Mouse (Mus musculus) forebrain, embryonic 15.5 days (tissue): ENCODE measurements at regions not wholly inside any gene's neighbourhood (a gene's known extent, or its start where the extent isn't known, plus 50 kb on each side); places are given as distances from the start of the nearest gene placed in this dataset.

Source experiments
- ATAC-seq: fragments of 200-750 bp; cut with Nextera tagmentation; replicated peaks from 2 replicates; pipeline ENCODE4 v1.8.0; 2017; ENCODE audit warnings: mild to moderate bottlenecking, moderate TSS enrichment, moderate library complexity
- H3K27ac ChIP-seq: fragments of 300-500 bp; sonication (generic); replicated peaks from 2 replicates; pipeline ENCODE4 v1.5.1; 2015; ENCODE audit warnings: mild to moderate bottlenecking, inconsistent platforms
- H3K27me3 ChIP-seq: fragments of 300-500 bp; sonication (generic); 2 replicates; pipeline ENCODE4 v1.6.1; 2015; ENCODE audit warnings: inconsistent platforms
- H3K36me3 ChIP-seq: fragments of 300-500 bp; sonication (generic); 2 replicates; pipeline ENCODE4 v1.6.1; 2015; ENCODE audit warnings: mild to moderate bottlenecking, inconsistent platforms
- H3K4me1 ChIP-seq: fragments of 300-500 bp; sonication (generic); 2 replicates; pipeline ENCODE4 v1.6.1; 2015; ENCODE audit warnings: inconsistent platforms
- H3K4me2 ChIP-seq: fragments of 300-500 bp; sonication (generic); replicated peaks from 2 replicates; pipeline ENCODE4 v1.6.1; 2015; ENCODE audit warnings: mild to moderate bottlenecking, inconsistent platforms
- H3K4me3 ChIP-seq: fragments of 300-500 bp; sonication (generic); 2 replicates; pipeline ENCODE4 v1.5.1; 2015; ENCODE audit warnings: mild to moderate bottlenecking, inconsistent platforms
- H3K9ac ChIP-seq: fragments of 300-500 bp; sonication (generic); replicated peaks from 2 replicates; pipeline ENCODE4 v1.6.1; 2015; ENCODE audit warnings: mild to moderate bottlenecking, inconsistent platforms
- H3K9me3 ChIP-seq: fragments of 300-500 bp; sonication (generic); 2 replicates; pipeline ENCODE4 v1.6.1; 2016; ENCODE audit warnings: inconsistent platforms
- WGBS: fragments of 180-500 bp; shearing (Covaris S2); methylation state at CpG from one replicate; pipeline ENCODE4 v1.1.7; 2015; ENCODE audit warnings: mixed read lengths; 5-methylcytosine and 5-hydroxymethylcytosine counted together

- H3K4me2 ChIP-seq = no peak overlapping the region
- no peaks in the 10 kb centered on the region for H3K9me3 ChIP-seq
- 83% methylated on average over 2 of the region's 2 CpGs for WGBS
- H3K9ac ChIP-seq = no peak overlapping the region
- no peak overlapping the region for H3K4me3 ChIP-seq
- no peaks in the 10 kb centered on the region for H3K4me1 ChIP-seq
- no peak for ATAC-seq
- no peaks in the 10 kb centered on the region for H3K27me3 ChIP-seq
- no peak overlapping the region for H3K27ac ChIP-seq
- no peaks in the 10 kb centered on the region for H3K36me3 ChIP-seq
Measured at GRCm38 (mm10) chr17:92016373-92016772, 923.5 kb upstream of the Nrxn1 start.

DNA sequence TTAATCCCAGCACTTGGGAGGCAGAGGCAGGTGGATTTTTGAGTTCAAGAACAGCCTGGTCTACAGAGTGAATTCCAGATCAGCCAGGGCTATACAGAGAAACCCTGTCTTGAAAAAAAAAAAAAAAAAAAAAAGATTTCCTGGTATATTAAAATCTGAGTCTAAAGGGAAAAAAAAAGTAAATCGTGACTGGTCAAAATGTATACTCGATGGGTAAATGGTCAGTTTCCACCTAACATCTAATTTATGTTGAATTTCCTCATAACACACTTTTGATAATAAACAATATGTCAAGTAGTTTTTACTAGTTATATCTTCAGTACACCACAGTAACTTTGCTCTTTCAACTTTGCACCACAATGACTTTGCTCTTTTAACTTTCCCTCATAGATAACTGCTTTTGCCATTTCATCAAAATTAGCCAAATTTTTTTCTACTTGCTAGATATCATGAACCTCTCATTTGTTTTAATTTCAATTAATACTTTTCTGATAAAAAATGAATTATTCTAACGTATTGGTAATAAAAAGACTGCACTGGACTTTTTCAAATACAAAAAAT lies 922.8 kb upstream of the Nrxn1 start:
- H3K36me3 ChIP-seq = no peaks in the 10 kb centered on the region
- H3K4me3 ChIP-seq = no peak overlapping the region
- no peaks in the 10 kb centered on the region for H3K9me3 ChIP-seq
- no peaks in the 10 kb centered on the region for H3K4me1 ChIP-seq
- no peak overlapping the region for H3K27ac ChIP-seq
- no peaks in the 10 kb centered on the region for H3K27me3 ChIP-seq
- ATAC-seq = no peak
- H3K4me2 ChIP-seq = no peak overlapping the region
- WGBS = 88% methylated on average over 3 of the region's 3 CpGs
- no peak overlapping the region for H3K9ac ChIP-seq

- H3K4me1 ChIP-seq = no peaks in the 10 kb centered on the region; the same call in 1 of the 2 replicates
- no peak overlapping the region for H3K27ac ChIP-seq
- ATAC-seq = peak; percentile 81
- no peaks in the 10 kb centered on the region for H3K36me3 ChIP-seq
- H3K27me3 ChIP-seq = no peaks in the 10 kb centered on the region
- no peak overlapping the region for H3K4me3 ChIP-seq
- H3K4me2 ChIP-seq = no peak overlapping the region
- H3K9me3 ChIP-seq = no peaks in the 10 kb centered on the region
- H3K9ac ChIP-seq = no peak overlapping the region
Measured at GRCm38 (mm10) chr17:91995584-91995983, 902.7 kb upstream of the Nrxn1 start.

- Histone ChIP-seq H3K4me3 (no peak overlapping the region), H3K27me3 (no peaks in the 10 kb centered on the region), H3K36me3 (no peaks in the 10 kb centered on the region), H3K27ac (no peak overlapping the region), H3K9me3 (no peaks in the 10 kb centered on the region), H3K9ac (no peak overlapping the region), H3K4me2 (no peak overlapping the region), H3K4me1 (no peaks in the 10 kb centered on the region; the same call in 1 of the 2 replicates)
- 52% methylated on average over 1 of the region's 1 CpGs for WGBS
- ATAC-seq = peak; percentile 63; the same call in 1 of the 2 replicates
Measured at GRCm38 (mm10) chr17:91995095-91995494, 902.2 kb upstream of the Nrxn1 start.

- Histone ChIP-seq H3K9ac (no peak overlapping the region), H3K9me3 (no peaks in the 10 kb centered on the region), H3K4me2 (no peak overlapping the region), H3K4me1 (no peaks in the 10 kb centered on the region), H3K27me3 (no peaks in the 10 kb centered on the region), H3K36me3 (no peaks in the 10 kb centered on the region), H3K27ac (no peak overlapping the region), H3K4me3 (no peak overlapping the region)
- 85% methylated on average over 2 of the region's 2 CpGs for WGBS
- no peak for ATAC-seq
Measured at GRCm38 (mm10) chr17:91974505-91974904, 881.6 kb upstream of the Nrxn1 start.
